ENCODE assay signal across 31 mouse cellular contexts in the genomic region with DNA sequence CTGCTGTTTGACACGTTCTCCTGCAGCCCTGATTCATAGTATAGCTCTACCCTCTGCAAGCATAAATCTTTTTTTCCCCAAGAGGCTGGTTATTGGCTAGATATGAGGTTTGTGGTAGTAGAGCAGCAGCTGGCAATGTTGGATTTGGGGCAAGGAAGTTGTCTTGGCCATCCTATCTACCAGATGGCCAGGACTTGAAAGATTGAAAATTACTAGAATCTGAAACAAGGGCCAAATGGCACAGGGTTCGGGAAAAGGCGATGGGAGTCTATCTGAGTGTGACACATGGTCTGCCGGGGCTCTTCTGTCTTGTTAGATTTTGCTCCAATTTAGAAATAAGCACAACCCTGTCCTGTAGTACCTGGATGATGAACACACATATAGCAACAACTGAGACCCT.
DNase-seq lines count a peak whose midpoint lies in the region; ATAC-seq and TF ChIP-seq lines count a peak whose summit lies in the region.
"Had no signal": no experiment of that assay in that cellular context is flagged by ENCODE, and none has a peak within 500 bp of the region (broad histone marks: within the 10 kb centered on the region; RNA-seq: fewer than 3 reads in every experiment).

No protein-coding gene starts in this region.

- no peaks in the 10 kb centered on the region for H3K27me3 ChIP-seq in lung, postnatal 0 days (replicated peaks; ENCODE audit: insufficient read depth, low read length)
- H3K27me3 ChIP-seq: embryonic facial prominence, embryonic 15.5 days; heart, embryonic 15.5 days; intestine, embryonic 15.5 days; liver, embryonic 12.5 days; midbrain, embryonic 15.5 days; neural tube, embryonic 15.5 days; stomach, embryonic 15.5 days had no signal

- no peaks in the 10 kb centered on the region for H3K36me3 ChIP-seq in lung, postnatal 0 days (ENCODE audit: insufficient read depth, low read length)
- H3K36me3 ChIP-seq: embryonic facial prominence, embryonic 10.5 days; embryonic facial prominence, embryonic 15.5 days; forebrain, embryonic 12.5 days; G1E; heart, embryonic 10.5 days; heart, embryonic 15.5 days; intestine, embryonic 15.5 days; liver, embryonic 12.5 days; midbrain, embryonic 15.5 days; neural tube, embryonic 15.5 days; stomach, embryonic 15.5 days had no signal

- no peak for DNase-seq in frontal cortex, postnatal 14 days (ENCODE audit: low spot score in 2 of 2)
- peak; percentile 11 for DNase-seq in cerebellum, adult 11 months
- peak; percentile 51 for DNase-seq in cerebellum, adult 9-10 months
- no peak for DNase-seq in embryo, embryonic 11 days
- no peak for DNase-seq in lung, postnatal 0 days (ENCODE audit: low spot score)
- no peak for DNase-seq in gastrocnemius, postnatal 10 days
- DNase-seq: adrenal gland, postnatal 25 days; gastrocnemius, postnatal 14 days; kidney, adult 2 months; kidney, postnatal 36 days; liver, postnatal 0 days; lung, postnatal 10 days; retina, postnatal 1 day; right cerebral cortex, postnatal 14 days; thymus, postnatal 25 days had no signal

- peak; percentile 25; the same call in 1 of the 2 replicates for ATAC-seq in frontal cortex, adult (ENCODE audit: low TSS enrichment)
- no peak for ATAC-seq in lung, postnatal 0 days
- ATAC-seq: hindbrain, embryonic 16.5 days; intestine, embryonic 15.5 days; liver, embryonic 12.5 days; liver, postnatal 0 days; midbrain, embryonic 15.5 days had no signal

- H3K9ac ChIP-seq in lung, postnatal 0 days (replicated peaks; ENCODE audit: low read depth), result no peak overlapping the region
- H3K9ac ChIP-seq: embryonic facial prominence, embryonic 15.5 days; forebrain, embryonic 12.5 days; heart, embryonic 15.5 days; intestine, embryonic 15.5 days; liver, embryonic 12.5 days; liver, postnatal 0 days; midbrain, embryonic 15.5 days; neural tube, embryonic 15.5 days; stomach, embryonic 15.5 days had no signal

- no peak overlapping the region for H3K4me3 ChIP-seq in lung, postnatal 0 days (ENCODE audit: low read depth, low read length)
- H3K4me3 ChIP-seq: embryonic facial prominence, embryonic 10.5 days; embryonic facial prominence, embryonic 15.5 days; forebrain, embryonic 12.5 days; heart, embryonic 10.5 days; heart, embryonic 15.5 days; intestine, embryonic 15.5 days; layer of hippocampus, adult 2 months; left cerebral cortex, adult 2 months; liver, embryonic 12.5 days; midbrain, embryonic 15.5 days; neural tube, embryonic 15.5 days; stomach, embryonic 15.5 days had no signal

- no peak overlapping the region for H3K4me2 ChIP-seq in lung, postnatal 0 days (replicated peaks; ENCODE audit: low read depth, low read length)
- H3K4me2 ChIP-seq: embryonic facial prominence, embryonic 15.5 days; forebrain, embryonic 12.5 days; heart, embryonic 15.5 days; intestine, embryonic 15.5 days; liver, embryonic 12.5 days; midbrain, embryonic 15.5 days; neural tube, embryonic 15.5 days; stomach, embryonic 15.5 days had no signal

- peaks cover 6% of the 10 kb centered on the region; the same call in 1 of the 2 replicates for H3K4me1 ChIP-seq in lung, postnatal 0 days (ENCODE audit: insufficient read depth, low read depth, low read length)
- H3K4me1 ChIP-seq: liver, embryonic 12.5 days had no signal

- TF ChIP-seq EP300 in lung, postnatal 0 days (IDR thresholded peaks at IDR 0.05), result no peak

- H3K27ac ChIP-seq in lung, postnatal 0 days (ENCODE audit: low read length), result no peak overlapping the region
- H3K27ac ChIP-seq: embryonic facial prominence, embryonic 10.5 days; forebrain, embryonic 12.5 days; heart, embryonic 10.5 days; heart, embryonic 15.5 days; intestine, embryonic 15.5 days; left cerebral cortex, adult 2 months; liver, embryonic 12.5 days; macrophage; midbrain, embryonic 15.5 days; neural tube, embryonic 15.5 days; stomach, embryonic 15.5 days had no signal

- H3K9me3 ChIP-seq in lung, postnatal 0 days (ENCODE audit: low read length), result no peaks in the 10 kb centered on the region
- H3K9me3 ChIP-seq: embryonic facial prominence, embryonic 10.5 days; embryonic facial prominence, embryonic 15.5 days; forebrain, embryonic 12.5 days; heart, embryonic 10.5 days; heart, embryonic 15.5 days; intestine, embryonic 15.5 days; liver, embryonic 12.5 days; midbrain, embryonic 15.5 days; neural tube, embryonic 15.5 days; stomach, embryonic 15.5 days had no signal

- 82% methylated on average over 4 of the region's 4 CpGs for WGBS in lung, postnatal 0 days

- no peak for TF ChIP-seq CTCF in lung, postnatal 0 days (IDR thresholded peaks at IDR 0.05)

Comparison
In these comparisons a context has a peak if more than half of its experiments do, and no peak if none do; other contexts are left out.
1. DNase-seq: peak in cerebellum, adult 11 months (single experiment) and cerebellum, adult 9-10 months (single experiment); none in frontal cortex, postnatal 14 days (0 of 2), embryo, embryonic 11 days (single experiment), lung, postnatal 0 days (single experiment) and gastrocnemius, postnatal 10 days (single experiment).